Mouse (Mus musculus) kidney, adult 18-20 months (tissue): ENCODE measurements at regions not wholly inside any gene's neighbourhood (a gene's known extent, or its start where the extent isn't known, plus 50 kb on each side); places are given as distances from the start of the nearest gene placed in this dataset.

ENCODE experiments used
- DNase-seq: peaks from one replicate; pipeline ENCODE4 v3.0.0; 2021

DNA sequence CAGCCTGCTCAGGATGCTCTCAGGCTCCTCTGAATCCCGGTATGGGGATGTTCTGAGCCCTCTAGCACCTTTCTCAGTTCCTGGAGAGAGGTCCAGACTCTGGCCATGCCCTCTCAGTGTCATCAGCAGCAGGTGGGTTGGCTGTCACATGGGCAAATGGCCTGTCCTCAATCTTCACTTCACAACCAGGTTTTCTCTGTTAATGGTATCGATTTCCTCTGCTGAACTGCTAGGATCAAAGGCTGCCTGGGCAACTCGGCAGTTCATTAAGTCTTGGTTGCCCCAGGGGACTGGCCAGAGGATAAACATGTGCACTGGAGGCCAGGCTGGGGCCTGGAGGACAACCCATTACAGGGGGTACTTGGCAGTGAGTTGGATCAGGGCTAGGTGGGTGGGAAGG is 156.2 kb downstream of the Trim29 start:
- no peak for DNase-seq

DNA sequence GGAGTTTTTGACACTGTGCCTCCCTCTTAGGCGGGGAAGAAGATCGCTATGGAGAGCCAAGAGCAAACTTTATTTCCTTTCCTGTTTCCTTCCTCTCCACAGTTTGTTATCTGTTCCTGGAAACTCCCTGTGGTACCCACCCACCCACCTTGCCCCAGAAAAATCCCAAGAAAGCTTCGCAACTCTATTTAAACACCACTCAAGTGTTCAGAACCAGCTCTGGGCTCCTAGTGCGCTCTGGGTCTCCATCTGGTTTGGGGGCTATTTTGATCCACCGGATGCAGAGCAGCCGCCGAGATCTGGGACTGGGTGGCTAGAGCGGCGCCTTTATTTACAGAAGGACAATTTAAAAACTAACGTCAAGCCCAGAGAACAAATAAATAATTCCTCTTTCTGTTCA is 158.6 kb downstream of the Trim29 start:
- DNase-seq, result no peak

DNA sequence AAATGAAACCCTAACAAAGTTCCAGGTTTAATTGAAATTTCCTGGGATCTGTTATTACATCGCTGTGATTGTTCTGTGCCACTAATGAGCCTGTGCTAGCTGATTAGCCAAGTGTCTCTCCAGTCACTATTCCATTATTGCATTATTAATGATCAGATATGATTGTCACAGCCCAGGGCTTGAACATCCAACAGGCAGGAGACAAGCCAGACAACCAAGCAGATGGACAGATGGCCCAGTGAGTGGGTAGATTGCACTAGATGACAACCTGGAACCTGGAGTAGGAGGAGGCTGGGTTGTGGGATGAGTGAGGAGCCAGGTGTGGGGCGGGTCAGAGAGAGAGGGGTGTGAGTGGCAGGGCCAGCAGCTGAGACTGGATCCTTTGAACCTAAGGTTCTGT is 161.6 kb downstream of the Trim29 start:
- DNase-seq, result no peak

DNA sequence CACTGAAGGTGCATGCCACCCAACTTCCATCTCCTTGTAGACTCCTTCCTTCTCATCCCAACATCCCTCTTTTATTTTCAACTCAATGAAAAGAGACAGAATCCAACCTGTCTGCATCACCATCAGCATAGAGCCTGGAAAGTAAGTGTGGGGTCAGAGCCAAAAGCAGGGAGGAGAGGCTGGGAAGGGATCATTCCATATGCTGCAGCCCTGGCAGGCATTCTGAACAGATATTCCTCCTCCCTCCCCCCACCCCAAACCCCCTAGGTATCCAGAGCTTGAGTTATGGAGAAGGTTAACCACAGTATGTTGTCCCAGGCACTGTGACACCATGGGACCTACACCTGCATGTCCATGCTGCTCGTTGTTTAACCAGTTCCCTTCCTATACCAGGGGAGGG is 162.5 kb downstream of the Trim29 start:
- DNase-seq, result no peak

DNA sequence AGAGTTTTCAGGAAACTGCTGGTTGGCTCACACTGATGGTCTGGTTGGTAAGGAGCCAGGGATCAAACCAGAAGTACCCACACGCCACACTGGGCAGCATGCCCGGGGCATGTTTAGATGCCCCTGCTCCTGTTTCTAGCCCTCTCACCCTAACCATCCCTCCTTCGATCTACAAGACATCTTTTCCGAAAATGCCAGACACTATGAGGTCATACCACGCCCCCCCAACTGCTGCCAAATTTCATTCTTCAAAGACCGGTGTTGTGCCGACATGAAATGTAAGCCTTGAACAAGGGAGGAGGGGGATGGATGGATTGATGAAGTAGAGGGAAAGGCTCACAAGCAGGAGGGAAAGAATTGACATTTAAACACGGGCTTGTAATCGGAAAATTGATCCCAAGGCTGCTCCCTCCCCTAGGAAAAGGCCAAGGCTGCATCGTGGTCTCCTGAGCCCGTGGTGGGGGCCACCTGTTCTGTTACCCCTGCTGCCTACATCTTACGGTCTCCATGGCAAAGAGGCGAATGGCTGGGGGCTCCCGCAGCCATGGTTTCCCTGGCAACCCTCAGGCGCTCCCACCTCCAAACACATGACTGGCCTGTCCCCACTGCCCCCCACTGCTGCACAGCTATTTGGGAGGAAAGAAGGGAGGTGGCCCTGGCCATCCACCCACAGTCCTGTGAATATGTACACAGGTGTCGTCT is 163.1 kb downstream of the Trim29 start:
- DNase-seq, result no peak

DNA sequence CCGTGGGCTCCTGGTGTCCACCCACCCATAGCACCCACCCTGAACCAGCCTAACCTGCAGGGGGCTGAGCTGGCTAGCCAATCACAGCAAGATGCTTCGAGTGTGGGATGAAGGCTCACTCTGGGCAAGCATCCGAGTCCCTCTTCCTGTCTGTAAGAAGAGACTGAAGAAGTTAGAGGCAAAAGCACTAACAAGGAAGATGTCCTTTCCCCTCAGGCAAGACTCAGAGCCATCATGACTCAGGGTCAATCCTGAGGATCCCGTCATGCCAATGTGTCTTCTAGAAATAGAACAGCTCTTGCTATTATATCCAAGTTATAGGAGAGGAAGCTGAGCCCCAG is 163.6 kb downstream of the Trim29 start:
- DNase-seq, result no peak

DNA sequence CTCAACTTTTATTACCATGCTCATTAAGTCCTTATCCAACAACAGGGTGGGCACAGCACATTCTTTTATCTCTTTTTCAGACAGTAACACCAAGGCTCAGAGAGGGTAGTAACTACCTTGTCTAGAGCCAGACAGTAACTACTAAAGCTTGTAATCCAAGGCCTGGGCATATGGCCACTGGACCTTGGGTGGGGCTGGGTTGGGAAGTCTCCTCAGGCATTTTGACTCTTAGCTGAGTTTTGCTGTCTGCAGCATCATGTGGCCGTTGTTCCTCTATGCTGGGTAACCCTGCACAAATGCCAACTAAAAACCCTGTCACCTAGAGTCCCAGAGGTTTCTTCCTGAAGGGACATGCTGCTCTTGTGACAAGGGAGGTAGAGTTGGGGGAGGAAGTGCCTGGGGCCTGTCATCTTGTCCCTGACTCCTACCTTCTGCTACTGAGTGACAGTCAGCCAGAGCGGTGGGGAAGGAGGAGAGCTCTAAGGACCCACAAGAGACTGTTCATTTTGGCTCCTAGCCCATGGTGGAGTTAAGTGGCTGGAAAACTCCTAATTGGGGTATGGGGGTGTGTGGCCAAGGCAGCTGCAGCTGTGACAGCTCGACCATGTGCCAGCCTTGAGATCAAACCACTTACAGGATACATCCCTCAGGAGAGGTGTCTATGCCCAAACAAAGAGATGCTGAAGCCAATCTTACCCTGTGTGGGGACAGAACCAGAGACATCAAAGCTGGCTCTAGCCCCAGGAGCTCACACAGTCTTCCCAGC is 170.4 kb downstream of the Trim29 start:
- DNase-seq, result no peak

DNA sequence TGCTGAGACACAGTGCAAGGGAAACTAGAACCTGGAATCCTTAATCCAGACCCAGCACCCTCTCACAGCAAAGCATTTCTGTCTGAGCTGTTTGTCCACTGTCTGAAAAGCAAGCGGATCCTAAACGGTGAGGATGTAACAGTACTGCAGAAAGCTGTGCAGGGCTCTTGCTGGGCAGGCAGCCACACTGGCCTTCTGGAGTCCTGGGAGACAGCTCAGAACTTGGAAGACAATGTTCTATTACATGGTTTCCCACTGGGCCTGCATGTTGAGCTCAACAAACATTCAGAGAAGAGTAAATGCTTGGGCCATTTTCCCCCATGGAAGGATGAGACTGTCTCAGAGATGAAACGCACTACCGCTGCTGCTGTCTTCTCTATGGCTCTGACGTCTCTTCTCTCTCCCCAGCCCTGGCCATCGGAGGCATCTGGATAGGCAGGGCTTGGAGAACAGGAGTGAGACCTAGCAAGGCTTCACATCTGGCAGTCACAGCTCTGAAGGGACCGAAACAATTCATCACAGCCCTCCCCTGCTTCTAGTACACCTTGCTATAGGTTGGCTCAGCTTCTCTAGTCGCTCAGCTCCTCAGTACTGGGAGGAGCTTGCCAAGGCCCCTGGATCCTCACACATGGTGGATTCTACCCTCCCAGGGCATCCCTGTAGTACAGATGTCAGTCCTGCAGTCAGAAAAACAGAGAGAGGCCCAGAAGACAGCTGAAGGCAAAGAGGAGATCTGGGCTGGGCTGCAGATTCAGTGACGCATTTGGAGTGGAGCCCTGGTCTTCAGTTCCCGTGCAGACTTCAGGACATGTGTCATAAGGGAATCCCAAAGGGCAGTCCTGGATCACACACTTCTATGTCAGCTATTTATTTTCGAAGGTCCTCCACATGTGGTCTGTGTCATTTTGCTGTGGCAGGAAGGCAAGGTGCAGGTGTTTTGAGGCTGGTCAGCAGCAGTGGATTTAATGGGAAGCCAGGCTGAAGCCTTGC is 171.7 kb downstream of the Trim29 start:
- no peak for DNase-seq

DNA sequence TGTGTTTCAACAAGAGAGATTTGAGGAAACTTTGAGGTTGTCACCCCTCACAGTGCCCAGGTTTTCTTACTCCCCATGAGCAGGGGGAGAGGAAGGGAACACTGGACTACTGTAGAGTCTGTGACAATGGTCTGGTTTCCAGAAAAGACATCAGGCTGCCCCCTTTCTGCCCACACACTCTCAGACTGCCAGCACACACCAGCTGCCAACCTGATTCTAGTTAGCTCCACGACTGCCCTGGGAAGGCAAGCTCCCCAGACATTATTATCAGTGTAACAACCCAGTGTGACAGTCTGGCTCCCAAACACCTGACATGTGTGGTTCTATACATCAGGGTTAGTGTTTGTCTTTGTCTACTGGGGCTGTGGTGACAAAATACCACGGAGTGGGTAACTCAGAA is 172.5 kb downstream of the Trim29 start:
- no peak for DNase-seq

DNA sequence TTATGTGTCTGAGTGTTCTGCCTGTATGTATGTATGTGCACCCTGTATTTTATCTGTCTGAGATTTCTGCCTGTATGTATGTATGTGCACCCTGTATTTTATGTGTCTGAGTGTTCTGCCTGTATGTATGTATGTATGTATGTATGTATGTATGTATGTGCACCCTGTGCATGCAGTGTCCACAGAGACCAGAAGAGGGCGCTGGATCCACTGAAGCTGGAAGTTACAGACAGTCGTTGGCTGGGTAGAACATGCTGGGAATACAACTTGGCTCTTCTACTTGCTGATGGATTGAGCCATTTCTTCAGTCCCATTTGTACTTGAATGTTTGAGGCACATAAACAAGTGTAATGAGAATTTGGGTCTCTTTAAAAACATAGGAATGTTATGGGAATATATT is 173.3 kb downstream of the Trim29 start:
- DNase-seq, result no peak

DNA sequence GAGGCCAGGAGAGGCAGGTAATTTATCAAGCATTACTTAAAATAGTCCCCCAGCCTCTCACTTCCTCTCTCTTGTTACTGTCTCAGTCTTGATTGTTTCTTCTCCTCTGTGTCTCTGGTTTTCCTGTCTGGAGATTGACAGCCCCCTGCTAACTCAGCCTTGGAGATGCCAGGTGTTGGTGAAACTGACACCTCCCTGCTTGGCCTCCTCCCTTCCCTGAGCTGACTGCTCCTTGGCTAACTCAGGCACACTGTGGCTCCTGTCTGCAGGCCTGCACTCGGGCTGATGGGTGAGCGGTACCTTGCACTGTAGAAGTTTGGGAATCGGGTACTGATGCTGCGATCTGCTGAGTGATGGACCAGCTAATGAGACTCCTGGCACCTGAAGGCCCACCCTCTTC is 176.1 kb downstream of the Trim29 start:
- DNase-seq, result no peak

DNA sequence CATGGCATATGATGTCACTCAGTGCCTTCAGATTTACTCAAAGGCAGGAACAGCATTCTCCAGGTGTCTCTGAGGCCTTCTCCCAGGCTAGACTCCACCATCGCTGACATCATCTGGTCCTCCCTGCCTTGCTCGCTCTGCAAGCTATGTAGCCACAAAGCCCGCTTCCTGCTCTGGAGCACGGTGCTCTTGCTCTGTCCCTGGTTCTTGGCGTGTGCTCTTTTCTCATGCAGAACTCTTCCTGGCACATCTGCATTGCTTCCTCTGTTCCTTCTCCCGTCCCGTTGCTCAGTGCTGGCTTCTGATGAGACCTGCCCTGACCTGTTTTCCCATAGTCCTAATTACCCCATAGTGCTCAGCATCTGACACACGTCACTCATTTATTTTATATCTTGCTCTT is 178.6 kb downstream of the Trim29 start:
- no peak for DNase-seq

DNA sequence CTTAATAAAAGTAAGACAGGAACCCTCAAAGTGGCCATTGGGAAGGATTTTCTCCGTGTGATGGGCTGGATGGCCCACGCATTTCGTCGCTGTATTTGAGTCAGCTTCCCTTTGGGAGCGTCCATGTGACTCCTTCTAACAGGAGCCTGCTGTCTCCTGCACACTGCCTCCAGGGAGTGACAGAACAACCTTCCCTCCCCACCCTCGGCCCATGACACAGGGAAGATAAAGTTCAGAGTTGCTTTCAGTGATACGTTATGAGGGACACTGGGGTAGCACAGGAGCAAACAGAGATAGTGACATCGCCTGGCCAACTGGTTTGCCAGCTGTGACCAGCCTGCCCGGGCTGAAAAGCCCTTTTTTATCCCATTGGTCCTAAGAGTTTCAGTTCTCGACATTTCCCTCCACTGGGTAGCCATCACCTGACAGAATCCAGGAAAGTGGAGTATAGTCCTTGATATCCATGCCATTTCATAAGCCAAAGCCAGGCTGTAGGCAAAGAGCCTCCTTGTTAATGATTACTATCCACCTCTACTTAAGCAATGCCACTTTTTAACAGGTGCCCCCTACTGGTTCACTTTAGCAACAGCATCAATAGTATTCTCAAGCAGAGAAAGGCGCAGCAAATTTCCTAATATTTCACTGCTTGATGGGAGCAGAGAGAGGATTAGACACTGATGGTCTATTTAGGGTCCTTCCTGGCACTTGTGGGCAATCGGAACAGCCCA is 180.5 kb downstream of the Trim29 start:
- peak; percentile 36 for DNase-seq

DNA sequence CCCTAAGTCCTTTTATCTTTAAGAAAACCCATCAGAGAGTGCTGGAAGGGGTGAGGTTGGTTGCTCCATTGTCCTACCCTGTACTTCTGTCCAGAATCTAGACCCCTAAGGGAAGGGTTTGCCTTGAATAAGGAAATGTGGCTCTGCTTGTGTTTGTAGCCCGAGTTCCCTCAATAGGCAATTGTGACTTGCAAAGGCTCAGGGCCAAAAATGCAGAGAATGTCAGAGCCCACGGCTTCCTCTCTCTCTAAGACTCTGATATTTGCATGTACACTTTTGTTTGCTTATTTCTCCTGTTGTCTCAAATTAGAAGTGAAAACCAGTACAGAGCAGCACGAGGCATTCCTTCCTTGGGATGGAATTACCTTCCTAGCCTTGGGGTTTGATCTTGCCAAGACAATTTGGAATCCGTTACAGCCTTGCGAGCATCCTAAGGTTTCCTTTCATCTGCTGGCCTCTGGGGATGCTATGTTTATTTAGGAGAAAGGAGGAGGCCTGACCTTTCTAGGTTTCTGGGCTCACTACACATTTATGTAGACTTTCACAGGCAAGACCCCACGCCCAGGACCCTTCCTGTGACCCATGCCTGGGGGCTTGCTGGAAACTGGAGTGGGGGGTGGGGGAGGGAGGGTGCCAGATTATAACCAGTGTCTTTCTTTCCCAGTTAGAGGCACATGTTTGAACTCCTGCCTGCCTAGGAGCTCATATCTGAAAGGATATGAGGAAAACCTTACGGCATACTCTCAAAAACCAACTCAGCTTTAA is 181.8 kb downstream of the Trim29 start:
- no peak for DNase-seq

DNA sequence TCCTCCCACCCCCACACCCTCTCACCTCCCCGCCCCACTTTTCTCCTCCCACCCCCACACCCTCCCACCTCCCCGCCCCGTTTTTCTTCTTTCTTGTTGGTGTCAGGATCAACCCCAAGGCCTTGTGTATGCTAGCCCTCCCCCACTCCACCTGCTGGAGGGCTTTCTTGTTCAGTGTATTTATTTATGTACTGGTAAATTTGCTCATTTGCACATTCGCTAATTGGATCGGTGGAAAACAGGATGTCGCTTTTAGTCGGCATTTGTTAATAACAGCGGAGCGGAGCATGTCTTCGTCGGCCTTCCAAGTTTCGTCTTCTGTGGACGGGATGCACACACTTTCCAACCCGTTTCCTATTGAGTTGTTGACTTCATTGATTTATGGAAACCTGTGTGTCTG is 187.9 kb downstream of the Trim29 start:
- no peak for DNase-seq

DNA sequence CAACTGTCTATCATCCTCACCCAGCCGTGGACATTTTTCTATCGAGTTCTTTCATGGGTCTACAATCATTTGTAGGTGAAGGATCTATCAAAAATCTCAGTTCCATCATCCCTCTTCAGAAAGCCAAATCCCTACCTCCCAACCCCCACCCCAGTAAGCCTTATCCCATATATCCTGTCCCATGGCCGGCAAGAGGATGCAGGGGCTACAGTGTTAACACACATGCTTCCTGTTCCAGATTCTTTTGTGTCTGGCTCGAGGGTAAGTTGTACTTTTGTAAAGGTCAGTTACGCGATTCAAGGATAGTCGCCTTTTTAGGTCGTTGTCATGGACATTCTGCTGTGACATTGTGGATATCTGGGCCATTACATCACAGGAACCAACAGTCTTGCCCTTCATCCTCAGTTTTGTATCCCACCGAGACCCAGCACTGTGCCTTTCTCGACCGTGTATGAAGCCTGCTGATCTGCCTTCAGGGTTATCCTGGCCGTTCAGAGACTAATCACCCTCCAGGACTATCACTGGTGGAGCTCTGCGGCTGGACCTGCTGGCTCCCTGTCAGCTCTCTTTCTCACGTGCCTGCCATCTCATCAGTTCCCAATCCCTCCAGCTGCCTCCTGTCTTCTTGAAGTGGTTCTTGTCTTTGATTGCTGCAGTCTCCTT is 193.8 kb downstream of the Trim29 start:
- DNase-seq, result no peak

DNA sequence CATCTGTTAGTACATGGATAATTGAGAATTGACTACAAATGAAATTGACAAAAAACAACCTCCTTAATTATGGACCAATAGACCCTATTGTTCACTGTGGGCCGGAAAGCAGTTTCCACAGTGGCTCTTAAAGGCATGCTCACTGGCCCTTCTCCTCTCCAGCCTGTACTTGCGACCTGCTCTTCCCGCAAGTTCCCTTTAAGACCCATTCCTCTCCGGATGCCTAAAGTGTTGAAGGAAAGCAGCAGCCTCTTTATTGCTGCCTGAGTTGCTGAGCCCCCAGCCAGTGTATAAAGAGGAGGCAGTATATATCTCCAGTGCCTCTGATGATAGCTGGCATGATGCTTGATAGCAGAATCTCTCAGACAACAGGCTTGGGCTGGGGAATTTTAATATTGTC is 195.2 kb downstream of the Trim29 start:
- no peak for DNase-seq

DNA sequence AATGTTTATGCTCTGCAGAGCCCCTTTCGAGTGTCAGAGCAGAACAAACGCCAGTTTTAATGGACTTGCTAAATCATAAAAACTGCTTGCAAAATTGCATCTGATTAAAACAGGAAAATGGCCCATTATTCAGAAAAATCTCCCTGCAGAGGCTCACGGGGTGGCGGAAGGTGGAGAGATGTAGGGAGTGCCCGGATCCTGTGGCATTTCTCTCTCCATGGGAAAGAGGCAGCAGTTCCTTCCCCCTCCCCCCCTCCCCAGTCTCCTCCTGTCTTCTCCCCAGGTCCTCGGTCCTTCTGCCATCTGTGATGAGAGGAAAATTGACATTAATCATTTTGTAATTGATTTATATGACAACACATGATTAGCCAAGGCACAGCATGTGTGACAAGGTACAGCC is 195.6 kb downstream of the Trim29 start:
- no peak for DNase-seq

DNA sequence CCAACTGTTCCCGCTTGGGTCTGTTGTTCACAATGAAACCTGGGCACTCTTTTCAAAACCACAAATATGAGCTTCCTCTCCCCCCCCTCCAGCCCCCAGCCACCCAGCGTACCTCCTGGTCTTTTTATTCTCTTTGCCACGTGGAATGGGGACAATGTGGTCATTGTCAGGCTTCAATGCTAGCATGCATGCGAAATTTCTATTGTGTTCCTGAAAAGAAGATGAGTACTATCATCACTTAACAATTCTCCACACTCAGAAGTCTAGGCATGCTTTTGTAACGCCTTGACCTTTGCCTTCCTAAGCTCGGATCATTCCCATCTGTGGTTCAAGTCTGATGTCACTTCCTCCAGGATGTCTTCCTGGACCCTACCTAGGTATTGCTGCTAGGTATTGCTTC is 202.2 kb downstream of the Trim29 start:
- DNase-seq, result no peak

DNA sequence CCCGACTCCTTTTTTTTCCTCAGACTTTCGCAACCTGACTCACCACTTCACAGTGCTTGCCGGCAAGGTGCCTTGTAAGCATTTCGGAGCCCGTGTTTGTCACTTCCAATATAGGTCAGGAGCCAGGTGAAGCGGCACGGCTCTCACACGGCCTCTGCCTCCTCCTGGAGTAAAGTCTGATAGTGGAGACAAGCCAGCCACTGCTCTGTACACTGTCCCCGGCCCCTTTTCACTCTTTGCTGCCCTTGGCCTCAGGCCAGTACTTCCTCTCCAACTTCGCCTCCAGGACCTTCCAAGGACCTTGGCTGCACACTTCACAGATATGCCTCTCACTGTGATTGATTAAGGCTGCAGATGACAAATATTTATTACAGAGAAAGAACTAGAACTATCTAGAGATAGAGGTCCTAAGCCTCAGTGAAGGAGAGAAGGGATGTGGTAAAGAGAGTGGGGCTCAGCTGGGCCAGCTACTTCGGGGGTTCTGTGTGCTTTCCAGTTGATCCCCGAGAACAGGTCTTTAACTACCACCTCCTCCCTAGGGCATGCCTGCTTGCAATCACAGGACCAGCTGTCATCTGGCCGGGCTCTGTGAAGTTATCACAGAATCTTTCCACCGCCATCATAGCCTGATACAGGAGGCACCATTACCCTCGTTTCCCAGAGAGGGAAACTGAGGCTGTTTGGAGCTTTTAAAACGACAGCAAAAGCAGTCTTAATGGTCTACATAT is 204.2 kb downstream of the Trim29 start:
- DNase-seq, result peak; percentile 7

DNA sequence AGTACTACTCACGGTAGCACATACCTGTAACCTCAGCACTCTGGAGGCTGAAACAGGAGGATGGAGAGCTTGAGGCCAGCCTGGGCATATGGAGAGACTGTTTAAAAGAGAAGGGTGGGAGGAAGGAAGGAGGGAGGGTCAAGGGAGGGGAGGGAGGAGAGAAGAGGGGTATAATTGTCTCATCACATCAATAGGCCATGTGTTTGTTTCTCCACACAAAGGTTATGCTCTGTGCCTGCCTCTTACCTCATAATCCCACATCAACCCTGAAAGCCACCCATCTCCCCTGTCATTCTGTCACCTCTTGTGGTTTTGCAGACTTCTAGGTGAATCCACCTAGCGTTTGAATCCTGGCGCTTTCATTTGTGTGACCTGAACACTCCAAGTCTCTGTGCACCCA is 210.3 kb downstream of the Trim29 start:
- no peak for DNase-seq
